Mouse (Mus musculus) kidney, adult 2 months (tissue): Measurements from ENCODE around the gene Rnaseh2a. TPM values are rescaled to one million over a fixed set of nuclear protein-coding genes. Genes with fewer than 3 reads are reported as not detected.

Experiments used
- DNase-seq: peaks from one replicate; pipeline ENCODE4 v3.0.0; 2021
- H3K27ac ChIP-seq: fragments of 200-500 bp; 2 replicates; pipeline ENCODE4 v1.5.1; 2012; ENCODE audit warnings: low read depth, low read length, control low read depth, inconsistent platforms; ENCODE audit not compliant: insufficient read depth
- H3K27me3 ChIP-seq: fragments of 200-500 bp; replicated peaks from 2 replicates; pipeline ENCODE4 v1.6.1; 2012; ENCODE audit warnings: mild to moderate bottlenecking, moderate library complexity, low read length, inconsistent platforms; ENCODE audit not compliant: control insufficient read depth, insufficient read depth
- H3K36me3 ChIP-seq: fragments of 200-500 bp; 2 replicates; pipeline ENCODE4 v1.6.1; 2012; ENCODE audit warnings: mild to moderate bottlenecking, moderate library complexity, low read length, inconsistent platforms; ENCODE audit not compliant: control insufficient read depth, insufficient read depth
- H3K4me1 ChIP-seq: fragments of 200-500 bp; 2 replicates; pipeline ENCODE4 v1.6.1; 2011; ENCODE audit warnings: low read length; ENCODE audit not compliant: control insufficient read depth, insufficient read depth
- H3K4me3 ChIP-seq: fragments of 200-500 bp; 2 replicates; pipeline ENCODE4 v1.5.1; 2011; ENCODE audit warnings: mild to moderate bottlenecking, low read depth, low read length, control low read depth; ENCODE audit not compliant: insufficient read depth
- CTCF ChIP-seq: fragments of 200-500 bp; conservative IDR thresholded peaks from 2 replicates; pipeline ENCODE4 v1.5.1; 2011; ENCODE audit warnings: low read depth, mild to moderate bottlenecking, control low read depth, low read length, moderate library complexity, mixed read lengths; ENCODE audit not compliant: insufficient read depth, insufficient read length
- POLR2A ChIP-seq: fragments of 200-500 bp; IDR thresholded peaks from one replicate; pipeline ENCODE4 v1.6.1; 2011; ENCODE audit warnings: low read depth, low read length, control low read depth
- whole genome bisulfite sequencing: fragments of 180-500 bp; shearing (Covaris S2); methylation state at CpG from one replicate; pipeline ENCODE4 v1.1.7; 2018; 5-methylcytosine and 5-hydroxymethylcytosine counted together
- polyA plus RNA-seq: library from polyadenylated mRNA; depleted of rRNA; stranded (reverse); fragments of >200 nt; gene quantifications from 2 replicates; pipeline ENCODE4 v1.2.3, GENCODE M21; 2012

Rnaseh2a gene
- polyA plus RNA-seq, 1 experiment: 34.4 TPM

DNA sequence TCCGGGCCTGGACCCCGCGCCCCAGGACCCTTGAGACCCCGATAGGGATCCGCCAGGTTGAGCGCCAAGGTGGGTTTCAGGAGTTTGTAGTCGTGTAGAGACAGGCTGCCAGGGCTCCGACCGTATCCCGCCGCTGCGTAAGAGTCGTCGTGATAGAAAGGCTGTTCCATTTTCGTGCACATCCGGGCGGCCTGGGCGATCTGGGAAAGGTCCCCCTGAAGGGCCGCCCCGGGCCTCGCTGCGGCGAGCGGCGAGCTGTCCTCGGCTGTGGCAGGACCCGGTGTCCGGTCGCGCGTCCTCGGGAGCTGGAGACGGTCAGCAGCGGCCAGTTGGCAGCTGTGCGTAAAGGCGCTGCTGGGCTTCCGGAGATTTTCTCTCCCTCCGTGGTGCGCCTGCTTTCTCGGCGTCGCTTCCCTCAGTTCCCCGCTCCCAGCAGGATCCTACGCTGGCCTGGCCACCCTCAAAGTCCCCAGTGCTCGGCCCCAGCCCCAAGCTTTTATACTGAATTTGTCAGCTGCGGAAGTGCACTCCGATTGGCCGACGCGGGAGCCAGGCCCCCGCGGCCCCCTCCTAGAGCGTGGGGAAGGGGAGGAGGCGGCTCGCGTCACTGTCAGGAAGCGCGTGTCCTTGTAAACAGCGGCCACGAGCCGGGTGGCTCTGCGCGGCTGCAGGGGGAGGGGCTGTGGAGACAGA lies 8.8 kb upstream of the Rnaseh2a start, which contains the start of gene Junb:
TSS of gene Junb (minus strand) at position 471 of the 693 bp plus-strand sequence.
- H3K4me1 ChIP-seq: peaks cover 43% of the 10 kb centered on the region

DNA sequence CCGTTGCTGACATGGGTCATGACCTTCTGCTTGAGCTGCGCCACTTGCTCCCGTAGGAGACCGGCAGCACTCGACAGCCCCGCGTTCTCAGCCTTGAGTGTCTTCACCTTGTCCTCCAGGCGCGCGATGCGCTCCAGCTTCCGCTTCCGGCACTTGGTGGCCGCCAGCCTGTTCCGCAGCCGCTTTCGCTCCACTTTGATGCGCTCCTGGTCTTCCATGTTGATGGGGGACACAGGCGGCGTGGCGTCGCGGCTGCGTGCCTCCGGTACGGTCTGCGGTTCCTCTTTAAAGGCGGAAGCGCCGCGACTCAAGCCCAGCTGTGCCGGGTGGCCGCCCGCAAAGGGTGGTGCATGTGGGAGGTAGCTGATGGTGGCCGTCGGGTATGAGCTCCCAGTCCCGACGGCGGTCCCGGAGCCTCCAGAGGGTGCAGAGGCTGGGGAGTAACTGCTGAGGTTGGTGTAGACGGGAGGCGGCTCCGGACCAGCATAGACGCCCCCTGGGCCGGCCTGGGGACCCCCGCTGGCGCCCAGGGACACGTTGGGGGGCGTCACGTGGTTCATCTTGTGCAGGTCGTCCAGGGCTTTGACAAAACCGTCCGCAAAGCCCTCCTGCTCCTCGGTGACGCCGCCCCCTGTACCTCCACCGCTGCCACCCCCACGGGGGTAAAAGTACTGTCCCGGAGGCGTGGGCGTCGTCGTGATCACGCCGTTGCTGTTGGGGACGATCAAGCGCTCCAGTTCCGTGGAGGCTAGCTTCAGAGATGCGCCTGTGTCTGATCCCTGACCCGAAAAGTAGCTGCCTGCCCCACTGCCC lies 8.1 kb upstream of the Rnaseh2a start:
- peak; percentile 75 for DNase-seq
- H3K4me1 ChIP-seq: peaks cover 40% of the 10 kb centered on the region
- no peaks in the 10 kb centered on the region for H3K36me3 ChIP-seq

More for the DNA sequence above, 8.8 kb upstream of the Rnaseh2a start, which contains the start of gene Junb:
- peak; percentile 100 for TF ChIP-seq POLR2A
- TF ChIP-seq CTCF: no peak
- H3K36me3 ChIP-seq: no peaks in the 10 kb centered on the region
- WGBS: under 1% methylated on average over 63 of the region's 63 CpGs
- DNase-seq: peak; percentile 98
- H3K27me3 ChIP-seq: no peaks in the 10 kb centered on the region
- peak within 1 kb of the TSS; percentile 43 for H3K4me3 ChIP-seq
- H3K27ac ChIP-seq: peak within 1 kb of the TSS; percentile 96

DNA sequence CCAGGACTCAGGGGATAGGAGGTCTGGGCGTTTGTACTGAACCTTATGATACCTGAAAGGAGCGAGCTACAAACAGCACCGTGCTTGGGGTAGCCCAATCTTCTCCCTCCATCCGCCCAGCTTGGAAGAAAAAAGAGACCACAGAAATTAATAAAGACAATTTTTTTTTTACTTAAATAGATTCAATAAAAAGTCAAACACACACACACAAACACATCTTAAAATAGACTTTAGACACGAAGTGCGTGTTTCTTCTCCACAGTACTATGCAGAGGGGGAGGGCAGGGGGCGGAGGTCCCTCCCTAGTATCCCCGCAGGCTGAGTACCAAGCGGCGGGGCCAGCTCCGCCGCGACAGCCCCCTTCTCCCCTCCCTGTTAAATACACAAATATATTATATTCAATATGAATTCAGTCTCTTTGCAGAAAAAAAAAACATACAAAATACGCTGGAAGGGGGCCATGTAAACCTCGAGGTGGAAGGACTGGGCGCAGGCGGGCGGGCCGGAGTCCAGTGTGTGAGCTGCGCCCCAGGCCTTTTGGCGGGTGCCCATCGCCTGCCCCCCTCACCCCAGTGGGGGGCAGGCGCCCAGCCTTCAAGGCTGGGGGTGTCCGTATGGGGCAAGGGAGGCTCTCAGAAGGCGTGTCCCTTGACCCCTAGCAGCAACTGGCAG lies 7.3 kb upstream of the Rnaseh2a start:
- Histone ChIP-seq H3K4me3 (peak overlapping the region; percentile 43), H3K36me3 (no peaks in the 10 kb centered on the region), H3K27ac (peak overlapping the region; percentile 94), H3K4me1 (peaks cover 33% of the 10 kb centered on the region), H3K27me3 (no peaks in the 10 kb centered on the region)
- no peak for TF ChIP-seq POLR2A
- TF ChIP-seq CTCF: no peak
- WGBS: 1% methylated on average over 25 of the region's 25 CpGs
- no peak for DNase-seq

More for the DNA sequence above, 8.1 kb upstream of the Rnaseh2a start:
- Histone ChIP-seq H3K4me3 (peak overlapping the region; percentile 43), H3K27ac (peak overlapping the region; percentile 94), H3K27me3 (no peaks in the 10 kb centered on the region)
- WGBS: under 1% methylated on average over 70 of the region's 70 CpGs
- TF ChIP-seq POLR2A (peak; percentile 20), CTCF (no peak)

DNA sequence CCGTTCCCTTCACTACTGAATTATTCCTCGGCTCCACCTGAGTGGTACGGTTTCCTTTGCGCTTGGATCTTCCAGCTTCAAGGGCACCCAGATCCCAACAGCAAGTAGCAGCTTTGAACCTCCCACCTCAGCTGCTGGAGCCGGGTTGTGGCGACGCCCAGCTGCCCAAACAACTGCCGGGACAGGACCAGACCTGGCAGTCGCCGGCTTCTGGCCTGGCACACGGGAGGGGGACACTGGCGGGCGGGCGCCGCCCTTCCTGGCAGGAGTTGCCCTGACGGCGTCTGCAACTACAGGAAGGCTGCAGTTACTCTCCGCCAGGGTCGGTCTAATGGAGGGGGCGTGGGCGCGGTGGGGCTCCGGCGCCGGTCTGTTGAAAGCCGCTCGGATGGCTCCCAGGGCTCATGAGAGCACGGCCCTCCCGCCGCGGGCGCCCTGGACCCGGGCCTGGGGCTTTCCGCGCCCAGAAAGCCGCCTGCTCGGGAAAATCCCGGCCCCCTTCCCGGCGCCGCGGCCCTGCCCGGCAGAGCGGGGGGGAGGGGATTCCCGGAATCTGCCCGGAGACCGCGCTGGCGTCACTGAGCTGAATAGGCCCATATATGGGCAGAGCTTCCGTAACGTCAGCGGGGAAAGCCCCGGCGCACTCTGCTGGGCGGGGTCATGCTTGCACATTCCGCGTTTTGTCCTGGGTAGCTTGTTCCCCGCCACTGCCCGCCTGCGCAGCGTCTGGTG lies 6.6 kb upstream of the Rnaseh2a start:
- DNase-seq: peak; percentile 98
- peaks cover 27% of the 10 kb centered on the region for H3K4me1 ChIP-seq
- TF ChIP-seq CTCF: no peak
- peak; percentile 57 for TF ChIP-seq POLR2A
- peak overlapping the region; percentile 43 for H3K4me3 ChIP-seq
- no peaks in the 10 kb centered on the region for H3K36me3 ChIP-seq
- WGBS: under 1% methylated on average over 61 of the region's 61 CpGs
- H3K27ac ChIP-seq: peak overlapping the region; percentile 94
- H3K27me3 ChIP-seq: no peaks in the 10 kb centered on the region

DNA sequence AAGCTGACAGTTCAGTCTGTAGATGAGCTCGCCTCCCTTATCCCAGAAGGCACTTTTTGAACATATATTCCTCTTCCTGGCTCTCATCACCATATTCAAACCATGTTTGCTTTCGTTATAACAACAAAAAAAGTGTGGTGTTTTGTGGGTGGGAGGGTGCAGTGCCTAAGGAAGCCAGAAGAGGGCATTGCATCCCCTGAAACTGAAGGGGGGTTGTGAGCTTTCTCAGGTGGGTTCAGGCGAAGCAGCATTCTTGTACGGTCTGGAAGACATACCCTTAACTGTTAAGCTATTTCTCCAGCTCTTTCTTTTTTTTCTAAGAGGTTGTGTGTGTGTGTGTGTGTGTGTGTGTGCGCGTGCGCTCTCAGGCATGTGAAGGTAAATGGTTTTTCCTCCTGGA lies 5.9 kb upstream of the Rnaseh2a start:
- WGBS: 31% methylated on average over 7 of the region's 7 CpGs
- H3K4me3 ChIP-seq: peak overlapping the region; percentile 43; the same call in 1 of the 2 replicates
- peak; percentile 75 for DNase-seq
- TF ChIP-seq POLR2A: no peak
- peak; percentile 87 for TF ChIP-seq CTCF
- H3K27me3 ChIP-seq: no peaks in the 10 kb centered on the region
- H3K27ac ChIP-seq: peak overlapping the region; percentile 80
- H3K36me3 ChIP-seq: no peaks in the 10 kb centered on the region
- H3K4me1 ChIP-seq: peaks cover 24% of the 10 kb centered on the region; the same call in 1 of the 2 replicates

DNA sequence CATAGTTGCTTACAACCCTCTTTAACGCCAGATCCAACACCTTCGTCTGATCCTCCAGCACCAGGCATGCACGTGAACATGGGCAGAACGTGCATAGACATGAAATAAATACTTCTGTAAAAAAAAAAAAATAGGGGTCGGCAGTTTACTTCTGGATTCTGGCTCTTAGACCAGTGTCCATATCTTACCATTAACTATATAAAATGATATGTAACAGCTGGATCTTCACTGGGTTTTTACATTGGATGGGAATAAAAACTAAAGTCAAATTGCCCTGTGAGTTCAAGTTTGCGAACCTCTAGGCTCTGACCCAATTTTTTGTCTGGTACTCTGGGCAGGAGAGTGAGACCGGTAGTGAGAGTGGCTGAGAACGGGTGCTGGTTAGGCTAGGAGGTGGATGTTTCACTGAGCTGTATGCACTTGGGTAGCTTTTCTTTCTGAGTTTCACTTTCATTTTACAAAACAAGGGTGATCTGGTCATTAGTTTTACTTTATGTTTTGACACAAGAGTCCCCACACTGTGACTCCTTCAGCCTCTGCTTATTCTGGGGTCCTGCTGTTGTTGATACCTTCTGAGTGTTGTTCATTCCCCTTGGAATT lies 5.1 kb upstream of the Rnaseh2a start:
- Histone ChIP-seq H3K4me3 (no peak overlapping the region), H3K27me3 (no peaks in the 10 kb centered on the region), H3K36me3 (no peaks in the 10 kb centered on the region), H3K27ac (no peak overlapping the region), H3K4me1 (peaks cover 26% of the 10 kb centered on the region; the same call in 1 of the 2 replicates)
- no peak for DNase-seq
- WGBS: 72% methylated on average over 8 of the region's 8 CpGs
- no peak for TF ChIP-seq CTCF
- no peak for TF ChIP-seq POLR2A
